ENCODE assay signal across 8 mouse cellular contexts in genomic region chr3:107931134-107931533, GRCm38 (mm10). TPM values are rescaled to one million over a fixed set of nuclear protein-coding genes. Genes with fewer than 3 reads are reported as not detected.
A peak's percentile ranks its signal among the peaks of the same experiment; 100 is the strongest.
DNase-seq lines count a peak whose midpoint lies in the region; ATAC-seq and TF ChIP-seq lines count a peak whose summit lies in the region.

No protein-coding gene starts in this region.

- H3K4me1 ChIP-seq in lung, embryonic 14.5 days (ENCODE audit: insufficient read depth) = no peaks in the 10 kb centered on the region
- H3K4me1 ChIP-seq in forebrain, embryonic 12.5 days = peaks cover 16% of the 10 kb centered on the region; the same call in 1 of the 2 replicates
- H3K4me1 ChIP-seq in intestine, postnatal 0 days (replicated peaks; ENCODE audit: control insufficient read depth, insufficient read depth, low read length) = no peaks in the 10 kb centered on the region
- H3K4me1 ChIP-seq in neural tube, embryonic 13.5 days (replicated peaks) = peaks cover 48% of the 10 kb centered on the region

- peak overlapping the region; percentile 58 for H3K4me2 ChIP-seq in lung, embryonic 14.5 days
- peak overlapping the region; percentile 53 for H3K4me2 ChIP-seq in forebrain, embryonic 12.5 days
- H3K4me2 ChIP-seq in intestine, postnatal 0 days (replicated peaks; ENCODE audit: low read depth) = peak overlapping the region; percentile 65
- peak overlapping the region; percentile 54 for H3K4me2 ChIP-seq in neural tube, embryonic 13.5 days

- WGBS in lung, embryonic 14.5 days = 71% methylated on average over 2 of the region's 2 CpGs
- 56% methylated on average over 2 of the region's 2 CpGs for WGBS in forebrain, embryonic 12.5 days
- WGBS in intestine, postnatal 0 days = 55% methylated on average over 2 of the region's 2 CpGs
- WGBS in neural tube, embryonic 13.5 days = 50% methylated on average over 2 of the region's 2 CpGs

- H3K27me3 ChIP-seq in lung, embryonic 14.5 days (ENCODE audit: insufficient read depth, low read length) = no peaks in the 10 kb centered on the region
- peaks cover 4% of the 10 kb centered on the region; the same call in 1 of the 2 replicates for H3K27me3 ChIP-seq in forebrain, embryonic 12.5 days
- H3K27me3 ChIP-seq in intestine, postnatal 0 days (replicated peaks; ENCODE audit: control insufficient read depth, insufficient read depth, low read length) = no peaks in the 10 kb centered on the region
- no peaks in the 10 kb centered on the region; the same call in 1 of the 2 replicates for H3K27me3 ChIP-seq in neural tube, embryonic 13.5 days

- no peaks in the 10 kb centered on the region for H3K36me3 ChIP-seq in lung, embryonic 14.5 days (ENCODE audit: insufficient read depth)
- H3K36me3 ChIP-seq in forebrain, embryonic 12.5 days (replicated peaks) = no peaks in the 10 kb centered on the region
- H3K36me3 ChIP-seq in intestine, postnatal 0 days (ENCODE audit: control insufficient read depth, insufficient read depth) = no peaks in the 10 kb centered on the region
- H3K36me3 ChIP-seq in neural tube, embryonic 13.5 days = no peaks in the 10 kb centered on the region

- peak overlapping the region; percentile 56 for H3K27ac ChIP-seq in lung, embryonic 14.5 days (ENCODE audit: low read depth)
- H3K27ac ChIP-seq in forebrain, embryonic 12.5 days = peak overlapping the region; percentile 89
- no peak overlapping the region for H3K27ac ChIP-seq in intestine, postnatal 0 days (ENCODE audit: low read depth, low read length)
- peak overlapping the region; percentile 91 for H3K27ac ChIP-seq in neural tube, embryonic 13.5 days (replicated peaks)

- DNase-seq in lung, embryonic 14.5 days = peak; percentile 8
- no peak for DNase-seq in lung, postnatal 10 days
- DNase-seq in right cerebral cortex, postnatal 36 days (ENCODE audit: low spot score in 2 of 2) = no peak
- no peak for DNase-seq in ovary, postnatal 14 days (ENCODE audit: low spot score)
- no peak for DNase-seq in layer of hippocampus, postnatal 36 days

- no peak overlapping the region for H3K9ac ChIP-seq in lung, embryonic 14.5 days
- peak overlapping the region; percentile 47; the same call in 1 of the 2 replicates for H3K9ac ChIP-seq in forebrain, embryonic 12.5 days
- no peak overlapping the region; the same call in 1 of the 2 replicates for H3K9ac ChIP-seq in intestine, postnatal 0 days (ENCODE audit: low read depth, low read length)
- H3K9ac ChIP-seq in neural tube, embryonic 13.5 days = peak overlapping the region; percentile 64

- peak overlapping the region; percentile 16 for H3K4me3 ChIP-seq in lung, embryonic 14.5 days (ENCODE audit: low read depth, low read length)
- H3K4me3 ChIP-seq in forebrain, embryonic 12.5 days (replicated peaks) = peak overlapping the region; percentile 35
- peak overlapping the region; percentile 23; the same call in 1 of the 2 replicates for H3K4me3 ChIP-seq in intestine, postnatal 0 days (ENCODE audit: low read depth, low read length)
- H3K4me3 ChIP-seq in neural tube, embryonic 13.5 days = peak overlapping the region; percentile 30

- ATAC-seq in lung, embryonic 14.5 days (ENCODE audit: insufficient read depth) = no peak
- no peak; the same call in 1 of the 2 replicates for ATAC-seq in forebrain, embryonic 12.5 days (ENCODE audit: low FRiP score)
- no peak for ATAC-seq in intestine, postnatal 0 days
- ATAC-seq in neural tube, embryonic 13.5 days (ENCODE audit: low read depth) = no peak; the same call in 1 of the 2 replicates

- no peak for TF ChIP-seq CTCF in lung, embryonic 14.5 days (IDR thresholded peaks at IDR 0.05; ENCODE audit: low read depth)
- no peak for TF ChIP-seq CTCF in intestine, postnatal 0 days (IDR thresholded peaks at IDR 0.05; ENCODE audit: low read depth)

- H3K9me3 ChIP-seq in lung, embryonic 14.5 days (ENCODE audit: low read depth, low read length) = no peaks in the 10 kb centered on the region
- no peaks in the 10 kb centered on the region for H3K9me3 ChIP-seq in forebrain, embryonic 12.5 days
- H3K9me3 ChIP-seq in intestine, postnatal 0 days (ENCODE audit: control insufficient read depth) = no peaks in the 10 kb centered on the region
- no peaks in the 10 kb centered on the region for H3K9me3 ChIP-seq in neural tube, embryonic 13.5 days

RNA-seq across cellular contexts. Expression of gene Gstm7, which starts 0.5 kb away (rescaled TPM):
- polyA plus RNA-seq in lung, embryonic 14.5 days (2014; fragmentation: Nextera tagmentation; extraction: Ambion mirVana) = 12.3 and 13.9 TPM in 2 replicates
- polyA plus RNA-seq in forebrain, embryonic 12.5 days (2016; fragmentation: Nextera tagmentation; extraction: Ambion mirVana) = 63.8 and 66.8 TPM in 2 replicates
- polyA plus RNA-seq in intestine, postnatal 0 days (2015; fragmentation: Nextera tagmentation; extraction: Ambion mirVana) = 13.0 TPM in 2 replicates
- 98.5 and 102 TPM in 2 replicates for polyA plus RNA-seq in neural tube, embryonic 13.5 days (2015; fragmentation: Nextera tagmentation; extraction: Ambion mirVana)
- total RNA-seq in layer of hippocampus, postnatal 36 days (2021) = 100 to 1,000 TPM; 161 to 173 TPM

RNA-seq across cellular contexts. Expression of gene Gstm6, which starts 12.4 kb away (rescaled TPM):
- polyA plus RNA-seq in lung, embryonic 14.5 days (2014; fragmentation: Nextera tagmentation; extraction: Ambion mirVana) = 2.2 and 2.9 TPM in 2 replicates
- 10.7 and 12.0 TPM in 2 replicates for polyA plus RNA-seq in forebrain, embryonic 12.5 days (2016; fragmentation: Nextera tagmentation; extraction: Ambion mirVana)
- 21.6 and 21.9 TPM in 2 replicates for polyA plus RNA-seq in intestine, postnatal 0 days (2015; fragmentation: Nextera tagmentation; extraction: Ambion mirVana)
- 11.5 and 14.8 TPM in 2 replicates for polyA plus RNA-seq in neural tube, embryonic 13.5 days (2015; fragmentation: Nextera tagmentation; extraction: Ambion mirVana)
- total RNA-seq in layer of hippocampus, postnatal 36 days (2021) = 10 to 100 TPM; 15.0 to 16.0 TPM

RNA-seq across cellular contexts. Expression of gene Gstm5, which starts 35.5 kb away (rescaled TPM):
- polyA plus RNA-seq in lung, embryonic 14.5 days (2014; fragmentation: Nextera tagmentation; extraction: Ambion mirVana) = 142 and 148 TPM in 2 replicates
- polyA plus RNA-seq in forebrain, embryonic 12.5 days (2016; fragmentation: Nextera tagmentation; extraction: Ambion mirVana) = 225 and 230 TPM in 2 replicates
- polyA plus RNA-seq in intestine, postnatal 0 days (2015; fragmentation: Nextera tagmentation; extraction: Ambion mirVana) = 157 and 172 TPM in 2 replicates
- polyA plus RNA-seq in neural tube, embryonic 13.5 days (2015; fragmentation: Nextera tagmentation; extraction: Ambion mirVana) = 254 and 286 TPM in 2 replicates
- total RNA-seq in layer of hippocampus, postnatal 36 days (2021) = 100 to 1,000 TPM; 258 to 289 TPM

RNA-seq across cellular contexts. Expression of gene Gstm3, which starts 37.9 kb away (rescaled TPM):
- 0.18 and 0.31 TPM in 2 replicates for polyA plus RNA-seq in lung, embryonic 14.5 days (2014; fragmentation: Nextera tagmentation; extraction: Ambion mirVana)
- polyA plus RNA-seq in forebrain, embryonic 12.5 days (2016; fragmentation: Nextera tagmentation; extraction: Ambion mirVana) = not detected in 2 replicates
- polyA plus RNA-seq in intestine, postnatal 0 days (2015; fragmentation: Nextera tagmentation; extraction: Ambion mirVana) = 53.9 and 60.7 TPM in 2 replicates
- not detected in 2 replicates for polyA plus RNA-seq in neural tube, embryonic 13.5 days (2015; fragmentation: Nextera tagmentation; extraction: Ambion mirVana)
- total RNA-seq in layer of hippocampus, postnatal 36 days (2021) = not detected

RNA-seq across cellular contexts. Expression of gene Eps8l3, which starts 54.1 kb away (rescaled TPM):
- not detected in 2 replicates for polyA plus RNA-seq in lung, embryonic 14.5 days (2014; fragmentation: Nextera tagmentation; extraction: Ambion mirVana)
- polyA plus RNA-seq in forebrain, embryonic 12.5 days (2016; fragmentation: Nextera tagmentation; extraction: Ambion mirVana) = not detected in 2 replicates
- polyA plus RNA-seq in intestine, postnatal 0 days (2015; fragmentation: Nextera tagmentation; extraction: Ambion mirVana) = 475 and 488 TPM in 2 replicates
- not detected in 2 replicates for polyA plus RNA-seq in neural tube, embryonic 13.5 days (2015; fragmentation: Nextera tagmentation; extraction: Ambion mirVana)
- total RNA-seq in layer of hippocampus, postnatal 36 days (2021) = not detected

Comparison
In these comparisons a context has a peak if more than half of its experiments do, and no peak if none do; other contexts are left out.
1. H3K9ac ChIP-seq: peak in forebrain, embryonic 12.5 days (single experiment) and neural tube, embryonic 13.5 days (single experiment); none in lung, embryonic 14.5 days (single experiment) and intestine, postnatal 0 days (single experiment).
2. Peak in every context shown above with its lines, with median percentiles within 50 percentile points of each other: H3K4me2 ChIP-seq and H3K4me3 ChIP-seq.